Mouse (Mus musculus) spleen, adult 12 weeks (tissue): ENCODE results near the gene Pcdh9.

ENCODE experiments used
- DNase-seq: peaks from one replicate; pipeline ENCODE4 v3.0.0; 2022; ENCODE audit warnings: low spot score

Gene Pcdh9

GRCm38 (mm10) chr14:93169201-93169600 lies 721.3 kb downstream of the Pcdh9 start:
- no peak for DNase-seq

- DNase-seq = no peak
These were observed 722.1 kb downstream of the Pcdh9 start for GRCm38 (mm10) chr14:93168367-93168766.

GRCm38 (mm10) chr14:93143414-93143813 lies 747.1 kb downstream of the Pcdh9 start:
- no peak for DNase-seq

GRCm38 (mm10) chr14:93142076-93142475 lies 748.4 kb downstream of the Pcdh9 start:
- DNase-seq = no peak

GRCm38 (mm10) chr14:93126993-93127392 lies 763.5 kb downstream of the Pcdh9 start:
- DNase-seq = no peak

DNA sequence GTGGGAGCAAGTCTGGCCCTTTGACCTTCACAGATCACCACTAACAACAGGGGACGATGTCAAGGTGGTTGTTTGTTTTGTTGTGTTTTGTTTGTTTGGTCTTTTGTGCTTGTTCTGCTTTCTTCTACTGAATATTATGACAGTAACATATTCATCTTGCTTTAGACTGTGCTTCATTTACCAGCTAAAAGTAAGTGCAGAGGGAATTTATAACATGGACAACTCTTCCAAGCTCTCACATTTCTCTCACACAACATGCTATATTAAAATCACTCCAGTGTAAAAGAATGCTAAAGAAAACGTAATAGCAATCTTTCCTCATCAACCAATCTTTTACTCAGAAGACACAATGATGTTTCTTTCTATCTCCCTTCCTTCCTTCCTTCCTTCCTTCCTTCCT lies 787.7 kb downstream of the Pcdh9 start:
- DNase-seq = no peak

GRCm38 (mm10) chr14:93095081-93095480 lies 795.4 kb downstream of the Pcdh9 start:
- DNase-seq = no peak

DNA sequence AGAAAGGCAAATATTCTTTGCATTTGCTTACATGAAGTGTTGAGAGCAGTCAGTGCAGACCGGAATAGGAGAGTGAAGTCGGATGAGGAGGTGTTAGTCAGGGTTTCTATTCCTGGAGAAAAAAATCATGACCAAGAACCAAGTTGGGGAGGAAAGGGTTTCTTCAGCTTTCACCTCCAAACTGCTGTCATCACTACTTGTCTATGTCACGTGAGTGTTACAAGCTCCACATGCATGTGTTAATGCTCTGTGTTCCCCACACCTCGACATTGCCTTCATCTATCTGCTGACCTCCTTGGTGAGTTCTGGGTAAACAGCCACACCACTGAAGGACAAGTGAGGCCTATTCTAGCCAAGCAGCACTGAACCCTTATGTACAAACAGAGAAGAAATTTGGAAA lies 797.7 kb downstream of the Pcdh9 start:
- no peak for DNase-seq

- no peak for DNase-seq
These were observed 804.8 kb downstream of the Pcdh9 start for GRCm38 (mm10) chr14:93085646-93086045.

DNA sequence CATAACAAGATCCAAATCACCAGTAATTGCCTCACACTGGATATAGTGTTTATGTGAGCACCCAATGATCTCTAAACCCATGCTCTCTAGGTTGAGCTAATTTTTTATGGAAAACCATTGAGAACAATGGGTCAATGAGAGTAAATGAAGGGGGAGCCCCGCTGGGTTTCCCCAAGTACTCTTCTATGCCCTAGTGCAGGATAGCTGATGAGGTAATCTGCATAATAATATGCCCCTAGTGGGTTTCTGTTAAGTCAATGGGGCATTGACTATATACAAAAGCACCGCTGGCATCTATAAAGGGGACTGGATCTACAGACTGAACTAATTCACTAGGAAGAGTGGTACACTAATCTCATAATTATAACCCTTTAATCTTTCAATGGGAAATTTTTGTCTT lies 807.3 kb downstream of the Pcdh9 start:
- no peak for DNase-seq

DNA sequence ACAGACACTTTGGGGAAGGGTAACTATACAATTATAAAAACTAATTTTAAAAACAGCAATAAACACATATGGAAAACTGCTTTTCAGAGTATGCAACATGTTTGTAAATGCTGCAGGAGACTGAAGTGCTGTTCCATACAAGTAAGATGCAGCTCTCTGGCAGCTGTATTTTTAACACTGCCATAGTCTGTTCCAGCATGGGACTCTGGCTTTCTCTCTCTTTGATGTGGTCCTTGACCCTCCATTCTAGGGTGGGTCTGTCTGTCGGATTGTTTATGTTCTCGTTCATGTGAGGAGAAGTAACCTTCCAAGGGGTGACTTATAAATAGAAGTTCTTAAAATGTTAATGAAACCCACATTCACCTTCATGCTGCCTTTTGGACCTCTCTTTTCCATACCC lies 809.6 kb downstream of the Pcdh9 start:
- no peak for DNase-seq

- no peak for DNase-seq
These were observed 814.7 kb downstream of the Pcdh9 start for GRCm38 (mm10) chr14:93075761-93076160.

- no peak for DNase-seq
These were observed 818.1 kb downstream of the Pcdh9 start for GRCm38 (mm10) chr14:93072346-93072745.

DNA sequence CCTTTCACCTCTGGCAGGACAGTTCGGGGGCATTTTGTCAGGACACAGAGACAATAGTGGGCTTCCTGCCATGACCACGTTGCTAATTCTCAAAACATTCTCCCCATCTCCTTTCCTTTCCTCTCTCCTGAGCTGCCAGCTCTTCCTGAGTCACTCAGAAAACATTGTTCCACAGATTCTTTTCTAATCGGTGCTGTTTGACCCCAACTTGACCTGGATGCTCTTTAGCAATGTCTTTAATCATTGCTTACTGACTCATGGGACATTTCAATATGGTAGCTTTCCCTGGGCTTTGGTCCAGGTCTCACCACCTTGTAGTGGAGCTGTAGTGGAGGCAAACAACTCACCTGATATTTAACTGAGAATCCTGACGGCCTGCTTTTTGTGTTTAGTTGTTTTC lies 820.3 kb downstream of the Pcdh9 start:
- no peak for DNase-seq

- no peak for DNase-seq
These were observed 822.8 kb downstream of the Pcdh9 start for GRCm38 (mm10) chr14:93067411-93068336.

GRCm38 (mm10) chr14:93066732-93067410 lies 823.6 kb downstream of the Pcdh9 start:
- DNase-seq = no peak

- DNase-seq = no peak
These were observed 828.5 kb downstream of the Pcdh9 start for GRCm38 (mm10) chr14:93061824-93062620.

GRCm38 (mm10) chr14:93058799-93059198 lies 831.7 kb downstream of the Pcdh9 start:
- no peak for DNase-seq

- no peak for DNase-seq
These were observed 834.5 kb downstream of the Pcdh9 start for GRCm38 (mm10) chr14:93055997-93056396.

DNA sequence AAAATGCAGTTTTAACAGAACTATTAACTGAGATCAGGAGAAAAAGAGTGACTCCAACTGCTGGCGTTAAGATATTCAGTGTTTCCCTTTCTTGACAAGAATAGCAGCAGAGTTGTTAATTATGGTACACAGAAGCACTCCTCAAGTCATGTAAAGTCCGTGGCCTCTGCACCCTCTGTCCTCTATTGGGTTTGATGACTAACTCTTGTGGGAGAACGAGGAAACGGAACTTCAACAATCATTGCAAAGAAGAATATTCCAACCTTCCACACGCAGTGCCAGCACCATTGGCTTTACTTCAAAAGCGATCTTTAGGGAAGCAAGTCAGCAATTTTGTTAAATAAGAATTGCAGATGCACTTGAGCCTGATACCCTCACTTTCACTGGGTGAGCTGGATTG lies 849.9 kb downstream of the Pcdh9 start:
- DNase-seq = no peak

- no peak for DNase-seq
These were observed 850.9 kb downstream of the Pcdh9 start for GRCm38 (mm10) chr14:93039326-93040221.
